Comparison of ENCODE assay signal across 23 mouse cellular contexts in genomic region chr1:155785886-155786285, GRCm38 (mm10). TPM values are rescaled to one million over a fixed set of nuclear protein-coding genes. Genes with fewer than 3 reads are reported as not detected.
DNase-seq lines count a peak whose midpoint lies in the region; TF ChIP-seq lines count a peak whose summit lies in the region.
"Had no signal": no experiment of that assay in that cellular context is flagged by ENCODE, and none has a peak within 500 bp of the region (broad histone marks: within the 10 kb centered on the region; RNA-seq: fewer than 3 reads in every experiment).

No protein-coding gene starts in this region.

- 82% methylated on average over 7 of the region's 7 CpGs for WGBS in kidney, adult 2 months

- H3K27me3 ChIP-seq in kidney, adult 2 months (replicated peaks; ENCODE audit: control insufficient read depth, insufficient read depth, low read length), result no peaks in the 10 kb centered on the region
- H3K27me3 ChIP-seq: lung, embryonic 15.5 days had no signal

- no peak for TF ChIP-seq POLR2A in kidney, adult 2 months (IDR thresholded peaks at IDR 0.05; ENCODE audit: low read depth, low read length)

- no peak overlapping the region for H3K27ac ChIP-seq in kidney, adult 2 months (ENCODE audit: insufficient read depth, low read depth, low read length)
- H3K27ac ChIP-seq: embryonic facial prominence, embryonic 10.5 days; kidney, postnatal 0 days; liver, embryonic 14.5 days; lung, embryonic 15.5 days; midbrain, embryonic 12.5 days had no signal

- peak; percentile 16 for DNase-seq in embryo, embryonic 10 days (ENCODE audit: low spot score)
- DNase-seq in embryo, embryonic 10.5 days (ENCODE audit: low spot score), result no peak
- DNase-seq in kidney, adult 2 months, result peak; percentile 9
- DNase-seq in kidney, adult 8-10 months, result no peak
- peak; percentile 77 for DNase-seq in 3T3-L1 (ENCODE audit: low read depth, low spot score)
- peak; percentile 45 for DNase-seq in adipocyte (ENCODE audit: low spot score)
- no peak for DNase-seq in spleen, adult 18-20 months
- DNase-seq: cerebellum, adult 2 months; cerebellum, postnatal 36 days; gastrocnemius, postnatal 10 days; heart, adult 18-20 months; heart, postnatal 36 days; layer of hippocampus, postnatal 36 days; lung, postnatal 4 days; right cerebral cortex, postnatal 25 days; thymus, adult 2 months had no signal

- H3K4me1 ChIP-seq in kidney, adult 2 months (ENCODE audit: control insufficient read depth, insufficient read depth, low read length), result no peaks in the 10 kb centered on the region

- no peak overlapping the region for H3K4me3 ChIP-seq in kidney, adult 2 months (ENCODE audit: insufficient read depth, low read depth, low read length)
- H3K4me3 ChIP-seq: embryonic facial prominence, embryonic 10.5 days; lung, embryonic 15.5 days; midbrain, embryonic 12.5 days had no signal

- no peak for TF ChIP-seq CTCF in kidney, adult 2 months (conservative IDR thresholded peaks at IDR 0.05; ENCODE audit: insufficient read depth, insufficient read length, low read depth, low read length)

- H3K36me3 ChIP-seq in kidney, adult 2 months (ENCODE audit: control insufficient read depth, insufficient read depth, low read length), result no peaks in the 10 kb centered on the region; the same call in 1 of the 2 replicates

RNA-seq across cellular contexts. Expression of gene Qsox1, which starts 26.8 kb away (rescaled TPM):
- polyA plus RNA-seq in kidney, adult 2 months (2012; rRNA removed), result 30.6 and 32.8 TPM in 2 replicates

RNA-seq across cellular contexts. Expression of gene Lhx4, which starts 34.4 kb away (rescaled TPM):
- not detected in 2 replicates for polyA plus RNA-seq in kidney, adult 2 months (2012; rRNA removed)
- polyA plus RNA-seq: kidney, postnatal 0 days; limb, embryonic 14.5 days; liver, embryonic 14.5 days; lung, embryonic 15.5 days; stomach, embryonic 16.5 days had no signal

Comparison
In these comparisons a context has a peak if more than half of its experiments do, and no peak if none do; other contexts are left out.
1. DNase-seq: peak in embryo, embryonic 10 days (single experiment), kidney, adult 2 months (single experiment), 3T3-L1 (single experiment) and adipocyte (single experiment); none in embryo, embryonic 10.5 days (single experiment), kidney, adult 8-10 months (0 of 2) and spleen, adult 18-20 months (0 of 2).